Mouse (Mus musculus): ENCODE data around the gene Surf4. TPM values are rescaled to one million over a fixed set of nuclear protein-coding genes. Genes with fewer than 3 reads are reported as not detected.

The Surf4 gene
- polyA plus RNA-seq, 1 experiment from 2014 or later: 112 TPM

DNA sequence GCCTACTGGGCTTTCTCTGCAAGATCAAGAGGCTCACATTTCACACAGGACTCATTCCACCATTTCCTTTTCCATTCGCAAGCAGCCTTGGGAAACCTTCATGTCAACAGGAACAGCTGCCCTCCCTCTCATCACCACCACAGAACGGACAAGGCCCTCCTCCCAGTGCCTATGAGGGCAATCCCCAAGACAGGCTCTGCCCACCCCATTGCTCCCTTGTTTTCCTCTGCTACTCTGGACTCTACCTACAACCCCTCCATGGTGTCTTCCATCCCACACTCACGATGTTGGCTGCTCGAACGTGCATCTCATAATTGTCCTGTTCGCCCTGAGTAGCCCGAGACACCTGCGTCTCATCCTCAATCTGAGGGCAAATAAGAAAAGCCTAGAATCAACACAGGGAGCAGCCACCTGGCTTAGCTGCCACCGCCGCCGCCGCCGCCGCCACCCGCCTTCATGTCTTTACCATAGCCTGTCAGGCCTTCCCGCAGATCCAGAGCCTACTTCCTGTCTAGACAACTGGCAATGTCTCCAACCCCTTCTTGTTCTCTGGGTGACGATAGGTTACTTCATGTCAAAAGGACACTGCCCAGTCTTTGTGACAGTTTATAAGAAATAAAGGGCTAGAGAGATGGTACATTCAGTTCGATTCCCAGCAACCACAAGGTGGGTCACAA, 24.9 kb downstream of the Surf4 start:
- no peak for DNase-seq
- ATAC-seq: no peak
- peaks cover 20% of the 10 kb centered on the region for H3K4me1 ChIP-seq (ENCODE audit: insufficient read depth)
- peaks cover 51% of the 10 kb centered on the region for H3K36me3 ChIP-seq (replicated peaks; ENCODE audit: insufficient read depth, low read length)
- no peaks in the 10 kb centered on the region for H3K27me3 ChIP-seq (ENCODE audit: insufficient read depth, low read length)
- H3K27ac ChIP-seq (ENCODE audit: low read depth): peak overlapping the region; percentile 95; the same call in 1 of the 2 replicates
- TF ChIP-seq CTCF (IDR thresholded peaks at IDR 0.05; ENCODE audit: low read depth): no peak
- no peak for TF ChIP-seq EP300 (IDR thresholded peaks at IDR 0.05; ENCODE audit: low read depth)
- no peaks in the 10 kb centered on the region for H3K9me3 ChIP-seq (ENCODE audit: low read length)
- peak overlapping the region; percentile 69 for H3K4me3 ChIP-seq (ENCODE audit: low read depth, low read length)
- 70% methylated on average over 18 of the region's 18 CpGs for WGBS (ENCODE audit: insufficient replicate concordance)
- H3K9ac ChIP-seq (replicated peaks): peak overlapping the region; percentile 79
- H3K4me2 ChIP-seq (ENCODE audit: low read depth, low read length): peak overlapping the region; percentile 75

DNA sequence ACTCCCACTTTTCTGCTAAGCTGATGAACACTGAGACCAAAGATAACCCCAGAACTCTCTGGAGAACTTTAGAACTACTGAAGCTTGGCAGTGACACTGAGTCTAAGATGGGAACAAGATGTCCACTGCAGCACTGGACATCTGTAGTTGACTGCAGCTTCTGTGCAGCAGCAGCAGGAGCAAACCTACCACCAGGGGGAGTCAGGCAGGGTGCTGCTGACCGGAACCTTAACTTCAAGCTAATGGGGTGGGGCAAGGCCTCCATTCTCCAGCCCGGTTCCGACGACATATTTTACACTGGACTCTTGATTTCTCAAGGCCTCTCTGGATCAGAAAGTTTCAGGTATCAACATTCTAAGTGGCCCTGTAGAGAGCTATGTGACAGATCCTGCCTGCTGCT, 26.6 kb downstream of the Surf4 start:
- DNase-seq: peak; percentile 72
- Histone ChIP-seq H3K9ac (replicated peaks) (no peak overlapping the region), H3K4me1 (ENCODE audit: insufficient read depth) (peaks cover 25% of the 10 kb centered on the region)

DNA sequence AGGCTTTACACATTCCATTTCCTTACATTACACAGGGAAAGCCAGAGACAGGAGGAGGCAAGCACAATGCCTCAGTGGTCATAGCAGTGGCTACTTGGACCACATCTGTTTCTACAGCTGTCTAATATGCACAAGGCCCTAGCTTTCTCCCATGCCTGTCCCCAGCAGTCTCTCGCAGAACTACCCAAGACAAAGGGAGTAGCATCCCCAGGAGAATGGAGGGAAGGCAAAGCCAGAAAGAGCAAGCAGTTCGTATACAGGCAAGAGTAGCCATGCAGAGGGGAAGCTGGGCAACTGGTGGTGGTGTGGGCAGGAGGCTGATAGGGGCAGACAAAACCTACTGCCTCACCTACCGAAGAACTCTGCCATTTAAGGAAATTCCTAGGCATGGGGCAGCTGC, 27.3 kb downstream of the Surf4 start:
- peaks cover 25% of the 10 kb centered on the region for H3K4me1 ChIP-seq (ENCODE audit: insufficient read depth)
- 84% methylated on average over 3 of the region's 3 CpGs for WGBS (ENCODE audit: insufficient replicate concordance)
- no peak for DNase-seq
- peaks cover 28% of the 10 kb centered on the region for H3K36me3 ChIP-seq (replicated peaks; ENCODE audit: insufficient read depth, low read length)
- no peaks in the 10 kb centered on the region for H3K9me3 ChIP-seq (ENCODE audit: low read length)
- ATAC-seq: no peak
- H3K9ac ChIP-seq (replicated peaks): no peak overlapping the region
- H3K4me2 ChIP-seq (ENCODE audit: low read depth, low read length): no peak overlapping the region
- H3K27me3 ChIP-seq (ENCODE audit: insufficient read depth, low read length): no peaks in the 10 kb centered on the region
- no peak overlapping the region for H3K27ac ChIP-seq (ENCODE audit: low read depth)
- TF ChIP-seq EP300 (IDR thresholded peaks at IDR 0.05; ENCODE audit: low read depth) (no peak), CTCF (IDR thresholded peaks at IDR 0.05; ENCODE audit: low read depth) (no peak)
- no peak overlapping the region for H3K4me3 ChIP-seq (ENCODE audit: low read depth, low read length)

More for the DNA sequence above, 26.6 kb downstream of the Surf4 start:
- WGBS (ENCODE audit: insufficient replicate concordance): 51% methylated on average over 4 of the region's 4 CpGs
- Histone ChIP-seq H3K27ac (ENCODE audit: low read depth) (no peak overlapping the region), H3K27me3 (ENCODE audit: insufficient read depth, low read length) (no peaks in the 10 kb centered on the region), H3K4me2 (ENCODE audit: low read depth, low read length) (no peak overlapping the region), H3K4me3 (ENCODE audit: low read depth, low read length) (no peak overlapping the region), H3K9me3 (ENCODE audit: low read length) (no peaks in the 10 kb centered on the region), H3K36me3 (replicated peaks; ENCODE audit: insufficient read depth, low read length) (peaks cover 34% of the 10 kb centered on the region)
- ATAC-seq: no peak
- TF ChIP-seq EP300 (IDR thresholded peaks at IDR 0.05; ENCODE audit: low read depth): no peak
- TF ChIP-seq CTCF (IDR thresholded peaks at IDR 0.05; ENCODE audit: low read depth): peak; percentile 87

DNA sequence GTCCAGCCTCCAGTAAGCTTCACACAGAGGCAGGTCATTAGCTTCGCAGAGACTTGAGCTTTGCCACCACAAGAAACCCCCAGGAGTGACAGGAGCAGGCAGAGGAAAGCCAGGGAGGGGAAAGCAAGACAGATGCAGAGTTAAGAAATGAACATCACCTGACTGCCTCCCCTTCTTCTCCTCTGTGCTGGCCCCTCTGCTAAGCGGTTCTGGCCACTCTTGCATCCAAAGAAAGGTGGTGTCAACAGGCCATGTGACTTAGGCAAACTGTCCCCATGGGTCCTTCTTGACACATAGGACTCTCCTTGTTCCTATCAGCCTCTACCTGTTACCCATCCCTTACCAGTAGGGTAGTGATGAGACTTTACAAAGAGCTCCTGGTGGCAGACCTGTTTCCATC, 27.8 kb downstream of the Surf4 start:
- H3K4me3 ChIP-seq (ENCODE audit: low read depth, low read length): no peak overlapping the region
- H3K4me1 ChIP-seq (ENCODE audit: insufficient read depth): peaks cover 29% of the 10 kb centered on the region
- WGBS (ENCODE audit: insufficient replicate concordance): 85% methylated on average over 2 of the region's 2 CpGs
- DNase-seq (no peak), ATAC-seq (no peak)
- H3K36me3 ChIP-seq (replicated peaks; ENCODE audit: insufficient read depth, low read length): peaks cover 27% of the 10 kb centered on the region
- no peak overlapping the region for H3K4me2 ChIP-seq (ENCODE audit: low read depth, low read length)
- no peak overlapping the region for H3K27ac ChIP-seq (ENCODE audit: low read depth)
- H3K9me3 ChIP-seq (ENCODE audit: low read length): no peaks in the 10 kb centered on the region
- H3K9ac ChIP-seq (replicated peaks): no peak overlapping the region
- TF ChIP-seq CTCF (IDR thresholded peaks at IDR 0.05; ENCODE audit: low read depth) (no peak), EP300 (IDR thresholded peaks at IDR 0.05; ENCODE audit: low read depth) (no peak)
- no peaks in the 10 kb centered on the region for H3K27me3 ChIP-seq (ENCODE audit: insufficient read depth, low read length)

DNA sequence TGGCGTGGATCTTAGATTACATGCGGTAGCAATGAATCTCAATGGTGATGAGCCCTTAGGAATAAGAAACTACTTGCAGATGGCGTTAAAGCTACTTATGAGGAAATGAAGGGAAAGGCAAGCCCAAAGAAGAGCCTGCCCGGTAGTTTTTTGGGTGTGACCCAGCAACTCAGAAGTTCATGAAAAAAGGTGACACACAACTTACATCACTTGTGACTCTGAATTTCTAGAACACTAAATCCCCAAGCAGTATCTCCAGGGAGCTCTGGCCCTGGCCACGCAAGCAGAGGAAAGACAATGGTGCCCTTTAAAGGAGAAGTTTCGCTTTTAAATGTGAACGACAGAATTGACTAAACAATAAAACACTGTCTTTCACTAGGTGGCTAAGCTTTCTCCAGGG, 30.4 kb downstream of the Surf4 start:
- Histone ChIP-seq H3K4me3 (ENCODE audit: low read depth, low read length) (peak overlapping the region; percentile 78), H3K27ac (ENCODE audit: low read depth) (peak overlapping the region; percentile 87), H3K4me1 (ENCODE audit: insufficient read depth) (peaks cover 22% of the 10 kb centered on the region), H3K9ac (replicated peaks) (peak overlapping the region; percentile 77), H3K27me3 (ENCODE audit: insufficient read depth, low read length) (no peaks in the 10 kb centered on the region), H3K9me3 (ENCODE audit: low read length) (no peaks in the 10 kb centered on the region), H3K4me2 (ENCODE audit: low read depth, low read length) (peak overlapping the region; percentile 82), H3K36me3 (replicated peaks; ENCODE audit: insufficient read depth, low read length) (peaks cover 42% of the 10 kb centered on the region)
- DNase-seq (no peak), ATAC-seq (no peak)
- WGBS (ENCODE audit: insufficient replicate concordance): 10% methylated on average over 7 of the region's 7 CpGs
- no peak for TF ChIP-seq CTCF (IDR thresholded peaks at IDR 0.05; ENCODE audit: low read depth)
- TF ChIP-seq EP300 (IDR thresholded peaks at IDR 0.05; ENCODE audit: low read depth): no peak

DNA sequence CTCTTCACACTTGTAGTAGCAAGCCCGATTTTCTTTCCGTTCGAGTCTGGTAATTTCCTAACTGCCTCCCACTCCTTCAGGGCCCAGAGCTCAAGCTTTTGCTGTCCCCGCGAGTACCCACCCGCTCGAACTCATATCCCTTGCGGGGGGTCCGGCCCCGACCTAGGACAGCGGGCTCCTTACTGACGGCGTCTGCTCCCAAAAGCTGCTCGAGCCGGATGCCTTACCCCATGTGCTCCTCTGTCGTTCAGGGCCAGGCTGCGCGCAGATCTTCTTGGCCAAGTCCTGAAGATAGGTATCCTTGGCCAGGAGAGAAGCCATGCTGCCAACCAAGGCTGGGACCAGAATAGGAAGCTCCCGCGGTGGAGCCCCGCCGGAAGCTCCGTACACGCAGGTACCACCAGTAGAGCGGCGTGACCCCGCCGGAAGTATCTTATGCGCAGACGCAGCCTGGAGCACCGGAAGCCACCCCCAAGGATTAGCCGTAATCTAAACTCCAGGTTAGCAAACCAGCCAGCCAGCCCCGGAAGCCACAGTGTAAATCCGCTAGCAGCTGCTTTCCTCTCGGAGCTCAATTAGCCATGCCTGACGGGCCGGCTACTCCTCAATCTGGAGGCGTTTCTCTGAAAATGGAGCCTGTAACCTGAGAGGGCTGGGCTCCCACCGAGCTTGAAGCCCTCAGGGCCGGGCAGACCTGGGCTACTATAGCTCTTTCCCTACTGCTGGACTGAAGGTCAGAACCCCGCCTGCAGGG, 31.1 kb downstream of the Surf4 start, which contains the start of gene Surf6:
TSS of gene Surf6 (minus strand) at position 413 of the 754 bp plus-strand sequence.
- under 1% methylated on average over 41 of the region's 41 CpGs for WGBS (ENCODE audit: insufficient replicate concordance)
- Histone ChIP-seq H3K36me3 (replicated peaks; ENCODE audit: insufficient read depth, low read length) (peaks cover 44% of the 10 kb centered on the region), H3K4me1 (ENCODE audit: insufficient read depth) (peaks cover 22% of the 10 kb centered on the region), H3K27me3 (ENCODE audit: insufficient read depth, low read length) (no peaks in the 10 kb centered on the region), H3K4me2 (ENCODE audit: low read depth, low read length) (peak within 1 kb of the TSS; percentile 82), H3K4me3 (ENCODE audit: low read depth, low read length) (peak within 1 kb of the TSS; percentile 78), H3K9me3 (ENCODE audit: low read length) (no peaks in the 10 kb centered on the region), H3K27ac (ENCODE audit: low read depth) (peak within 1 kb of the TSS; percentile 87), H3K9ac (replicated peaks) (peak within 1 kb of the TSS; percentile 77)
- DNase-seq (peak; percentile 93), ATAC-seq (peak; percentile 96)
- TF ChIP-seq CTCF (IDR thresholded peaks at IDR 0.05; ENCODE audit: low read depth): no peak
- peak; percentile 65 for TF ChIP-seq EP300 (IDR thresholded peaks at IDR 0.05; ENCODE audit: low read depth)
